Comparison of ENCODE assay signal across 26 mouse cellular contexts in the genomic region with DNA sequence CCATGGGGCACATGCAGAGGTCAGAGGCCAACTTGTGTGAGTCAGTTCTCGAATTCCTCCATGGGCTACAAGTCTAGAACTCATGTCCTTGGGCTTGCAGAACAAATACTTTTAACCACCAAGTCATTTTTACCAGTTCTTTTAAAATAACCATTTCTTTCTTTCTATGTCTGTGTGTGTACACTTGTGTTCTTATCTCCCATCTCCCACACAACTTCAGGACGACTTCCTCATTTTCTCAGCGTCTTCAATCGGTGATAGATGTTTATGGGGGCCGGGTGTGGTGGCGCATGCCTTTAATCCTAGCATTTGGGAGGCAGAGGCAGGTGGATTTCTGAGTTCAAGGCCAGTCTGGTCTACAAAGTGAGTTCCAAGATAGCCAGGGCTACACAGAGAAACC. TPM values are rescaled to one million over a fixed set of nuclear protein-coding genes. Genes with fewer than 3 reads are reported as not detected.
A peak's percentile ranks its signal among the peaks of the same experiment; 100 is the strongest.
DNase-seq lines count a peak whose midpoint lies in the region; ATAC-seq and TF ChIP-seq lines count a peak whose summit lies in the region.
"Had no signal": no experiment of that assay in that cellular context is flagged by ENCODE, and none has a peak within 500 bp of the region (broad histone marks: within the 10 kb centered on the region; RNA-seq: fewer than 3 reads in every experiment).

No protein-coding gene starts in this region.

- 95% methylated on average over 6 of the region's 6 CpGs for WGBS in midbrain, embryonic 10.5 days
- 94% methylated on average over 6 of the region's 6 CpGs for WGBS in midbrain, embryonic 11.5 days

- peaks cover 25% of the 10 kb centered on the region for H3K4me1 ChIP-seq in G1E (ENCODE audit: insufficient read depth, low read depth, low read length)
- 0 out of 2 replicates have a peak, but pooled peaks cover 3% of the 10 kb centered on the region for H3K4me1 ChIP-seq in midbrain, embryonic 10.5 days
- H3K4me1 ChIP-seq in midbrain, embryonic 11.5 days (ENCODE audit: control insufficient read depth, insufficient read depth, low read length), result no peaks in the 10 kb centered on the region
- H3K4me1 ChIP-seq: embryonic facial prominence, embryonic 12.5 days; forebrain, embryonic 13.5 days; forebrain, embryonic 15.5 days had no signal

- H3K27ac ChIP-seq in midbrain, embryonic 10.5 days (replicated peaks), result no peak overlapping the region
- no peak overlapping the region for H3K27ac ChIP-seq in midbrain, embryonic 11.5 days (ENCODE audit: low read depth, low read length)
- H3K27ac ChIP-seq: embryonic facial prominence, embryonic 10.5 days; embryonic facial prominence, embryonic 12.5 days; forebrain, embryonic 13.5 days; forebrain, embryonic 15.5 days had no signal

- H3K36me3 ChIP-seq in G1E (replicated peaks), result no peaks in the 10 kb centered on the region
- H3K36me3 ChIP-seq in midbrain, embryonic 10.5 days, result no peaks in the 10 kb centered on the region
- H3K36me3 ChIP-seq in midbrain, embryonic 11.5 days (ENCODE audit: control insufficient read depth, insufficient read depth, low read length), result no peaks in the 10 kb centered on the region
- H3K36me3 ChIP-seq: embryonic facial prominence, embryonic 10.5 days; embryonic facial prominence, embryonic 12.5 days; forebrain, embryonic 15.5 days had no signal

- peaks cover 43% of the 10 kb centered on the region for H3K27me3 ChIP-seq in G1E (ENCODE audit: insufficient read depth, low read length)
- H3K27me3 ChIP-seq in midbrain, embryonic 10.5 days (ENCODE audit: low read depth, poor library complexity, severe bottlenecking), result peaks cover 3% of the 10 kb centered on the region; the same call in 1 of the 2 replicates
- H3K27me3 ChIP-seq in midbrain, embryonic 11.5 days (ENCODE audit: control insufficient read depth, insufficient read depth, low read length), result no peaks in the 10 kb centered on the region
- H3K27me3 ChIP-seq: forebrain, embryonic 13.5 days; forebrain, embryonic 15.5 days had no signal

- H3K4me2 ChIP-seq in midbrain, embryonic 11.5 days, result no peak overlapping the region
- H3K4me2 ChIP-seq: embryonic facial prominence, embryonic 12.5 days; forebrain, embryonic 13.5 days; forebrain, embryonic 15.5 days had no signal

- H3K9me3 ChIP-seq in G1E (replicated peaks), result peaks cover 5% of the 10 kb centered on the region; the same call in 1 of the 2 replicates
- H3K9me3 ChIP-seq in midbrain, embryonic 10.5 days (replicated peaks), result no peaks in the 10 kb centered on the region; the same call in 1 of the 2 replicates
- H3K9me3 ChIP-seq in midbrain, embryonic 11.5 days (ENCODE audit: control insufficient read depth, low read length), result 0 out of 2 replicates have a peak, but pooled peaks cover 4% of the 10 kb centered on the region
- H3K9me3 ChIP-seq: embryonic facial prominence, embryonic 10.5 days; embryonic facial prominence, embryonic 12.5 days had no signal

- H3K4me3 ChIP-seq in G1E (ENCODE audit: low read depth, low read length), result no peak overlapping the region
- no peak overlapping the region for H3K4me3 ChIP-seq in midbrain, embryonic 10.5 days
- H3K4me3 ChIP-seq in midbrain, embryonic 11.5 days (ENCODE audit: low read depth, low read length), result no peak overlapping the region
- H3K4me3 ChIP-seq: embryonic facial prominence, embryonic 10.5 days; embryonic facial prominence, embryonic 12.5 days; forebrain, embryonic 13.5 days; forebrain, embryonic 15.5 days had no signal

- DNase-seq in testis, postnatal 10 days (ENCODE audit: low spot score), result peak; percentile 8
- no peak for DNase-seq in testis, postnatal 14 days (ENCODE audit: low spot score)
- DNase-seq in G1E (ENCODE audit: low spot score), result no peak
- peak; percentile 61 for DNase-seq in MEL-GATA-1-ER (ENCODE audit: extremely low read depth, low read depth)
- DNase-seq in midbrain, embryonic 10.5 days (ENCODE audit: low spot score), result no peak
- no peak for DNase-seq in midbrain, embryonic 11.5 days (ENCODE audit: low spot score, missing footprints)
- DNase-seq in right cerebral cortex, postnatal 4 days, result no peak
- DNase-seq: adrenal gland, adult 2 months; adrenal gland, postnatal 10 days; adrenal gland, postnatal 25 days; cerebellum, adult 11 months; cerebellum, adult 18-20 months; cerebellum, adult 8-10 months; cerebellum, adult 9-11 months; cerebellum, postnatal 36 days; forebrain, postnatal 0 days had no signal

- no peak for TF ChIP-seq CTCF in G1E (IDR thresholded peaks at IDR 0.05; ENCODE audit: low read depth, low read length)

- H3K9ac ChIP-seq in midbrain, embryonic 11.5 days (ENCODE audit: low read length), result no peak overlapping the region
- H3K9ac ChIP-seq: embryonic facial prominence, embryonic 12.5 days; forebrain, embryonic 13.5 days; forebrain, embryonic 15.5 days; forebrain, postnatal 0 days had no signal

- peak; percentile 51; the same call in 1 of the 2 replicates for ATAC-seq in G1E (ENCODE audit: extremely low read depth, insufficient number of reproducible peaks, low FRiP score, poor library complexity, severe bottlenecking)
- ATAC-seq in granulocyte monocyte progenitor cell, adult 5-6 weeks (replicated peaks; ENCODE audit: poor library complexity, severe bottlenecking), result peak; percentile 59
- ATAC-seq in midbrain, embryonic 11.5 days (ENCODE audit: low FRiP score), result no peak
- ATAC-seq: forebrain, embryonic 13.5 days; forebrain, embryonic 15.5 days; forebrain, postnatal 0 days had no signal

RNA-seq across cellular contexts. Expression of a gene that starts 11.7 kb away (rescaled TPM):
- total RNA-seq in G1E (2014; fragmentation: Nextera tagmentation), result 1,636 and 2,110 TPM in 2 replicates
- total RNA-seq in G1E (2017), result 2,016 and 2,418 TPM in 2 replicates
- polyA plus RNA-seq in G1E (2012), result 197 and 458 TPM in 2 replicates
- total RNA-seq in granulocyte monocyte progenitor cell, adult 5-6 weeks (2014; fragmentation: Nextera tagmentation), result 686 and 764 TPM in 2 replicates
- total RNA-seq in granulocyte monocyte progenitor cell, adult 5-6 weeks (2017), result 1,405 and 1,810 TPM in 2 replicates
- 1,099 and 1,206 TPM in 2 replicates for polyA plus RNA-seq in midbrain, embryonic 10.5 days (2016; fragmentation: Nextera tagmentation; extraction: Ambion mirVana)
- polyA plus RNA-seq in midbrain, embryonic 11.5 days (2014; fragmentation: Nextera tagmentation; extraction: Ambion mirVana), result 1,541 and 1,584 TPM in 2 replicates

RNA-seq across cellular contexts. Expression of a gene that starts 23.5 kb away (rescaled TPM):
- 28.5 and 36.9 TPM in 2 replicates for total RNA-seq in G1E (2014; fragmentation: Nextera tagmentation)
- total RNA-seq in G1E (2017), result 47.1 and 47.7 TPM in 2 replicates
- 8.1 and 16.4 TPM in 2 replicates for polyA plus RNA-seq in G1E (2012)
- 19.4 and 25.9 TPM in 2 replicates for total RNA-seq in granulocyte monocyte progenitor cell, adult 5-6 weeks (2014; fragmentation: Nextera tagmentation)
- total RNA-seq in granulocyte monocyte progenitor cell, adult 5-6 weeks (2017), result 25.4 and 35.3 TPM in 2 replicates
- 22.6 and 27.9 TPM in 2 replicates for polyA plus RNA-seq in midbrain, embryonic 10.5 days (2016; fragmentation: Nextera tagmentation; extraction: Ambion mirVana)
- 22.9 and 24.7 TPM in 2 replicates for polyA plus RNA-seq in midbrain, embryonic 11.5 days (2014; fragmentation: Nextera tagmentation; extraction: Ambion mirVana)

RNA-seq across cellular contexts. Expression of a gene that starts 31.8 kb away (rescaled TPM):
- not detected in 2 replicates for total RNA-seq in G1E (2014; fragmentation: Nextera tagmentation)
- total RNA-seq in G1E (2017), result 0.17 TPM in 1 of 2 replicates, not detected in the other
- polyA plus RNA-seq in G1E (2012), result not detected in 2 replicates
- total RNA-seq in granulocyte monocyte progenitor cell, adult 5-6 weeks (2014; fragmentation: Nextera tagmentation), result not detected in 2 replicates
- not detected in 2 replicates for total RNA-seq in granulocyte monocyte progenitor cell, adult 5-6 weeks (2017)
- polyA plus RNA-seq in midbrain, embryonic 10.5 days (2016; fragmentation: Nextera tagmentation; extraction: Ambion mirVana), result not detected in 2 replicates
- 0.14 and 0.34 TPM in 2 replicates for polyA plus RNA-seq in midbrain, embryonic 11.5 days (2014; fragmentation: Nextera tagmentation; extraction: Ambion mirVana)
- total RNA-seq: adrenal gland, adult 2 months; adrenal gland, postnatal 10 days; adrenal gland, postnatal 25 days; adrenal gland, postnatal 4 days; ES-E14; forebrain, postnatal 0 days had no signal
- polyA plus RNA-seq: adrenal gland, adult 2 months; brain, embryonic 14.5 days; cortical plate, adult 2 months; embryonic facial prominence, embryonic 12.5 days; embryonic facial prominence, embryonic 14.5 days; forebrain, postnatal 0 days had no signal

Comparison
In these comparisons a context has a peak if more than half of its experiments do, and no peak if none do; other contexts are left out.
1. DNase-seq: peak in testis, postnatal 10 days (single experiment) and MEL-GATA-1-ER (single experiment); none in testis, postnatal 14 days (single experiment), G1E (single experiment), midbrain, embryonic 10.5 days (single experiment), midbrain, embryonic 11.5 days (single experiment) and right cerebral cortex, postnatal 4 days (single experiment).